Mouse (Mus musculus): ENCODE data around the gene Gm3033. TPM values are rescaled to one million over a fixed set of nuclear protein-coding genes. Genes with fewer than 3 reads are reported as not detected.
"Not testable (repeated sequence)": the region's sequence is repeated elsewhere in the genome, so short reads cannot be mapped to it uniquely, and the experiment has no call there.

Gene Gm3033
- polyA plus RNA-seq (2014; fragmentation: Nextera tagmentation; extraction: Ambion mirVana) = not detected in 2 replicates

DNA sequence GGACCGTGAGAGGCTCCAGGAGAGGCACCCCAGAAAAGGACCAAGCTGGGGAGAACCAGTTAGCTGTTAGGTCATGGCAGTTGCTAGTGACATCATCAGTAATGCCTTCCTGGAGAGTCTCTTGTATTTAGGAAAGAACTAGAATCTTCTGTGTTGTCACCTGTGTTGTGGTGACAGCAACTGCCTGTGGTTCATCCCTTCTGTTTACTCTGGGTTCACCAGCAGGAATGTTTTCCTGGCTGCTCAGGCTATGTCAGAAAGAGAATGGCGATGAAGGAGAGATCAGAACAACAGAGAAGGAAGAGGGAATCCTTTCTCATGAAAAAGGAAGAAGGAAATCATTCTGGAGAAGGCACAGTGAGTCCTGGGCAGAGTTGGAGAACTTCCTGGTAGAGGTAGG is at the start of gene Gm3033:
Gene Gm3033, plus strand, starts transcription at position 301 of the 400 bp plus-strand sequence.
- not testable (repeated sequence) for H3K9me3 ChIP-seq (ENCODE audit: control insufficient read depth, low read length); H3K27me3 ChIP-seq (replicated peaks; ENCODE audit: control insufficient read depth, insufficient read depth, low read length); H3K27ac ChIP-seq (replicated peaks; ENCODE audit: low read depth, low read length); H3K4me1 ChIP-seq (ENCODE audit: control insufficient read depth, insufficient read depth, low read length); H3K9ac ChIP-seq (ENCODE audit: low read depth, low read length); H3K4me2 ChIP-seq (ENCODE audit: low read depth, low read length); DNase-seq (ENCODE audit: low spot score); ATAC-seq (ENCODE audit: low read depth); H3K4me3 ChIP-seq (ENCODE audit: low read depth, low read length); H3K36me3 ChIP-seq (ENCODE audit: control insufficient read depth, insufficient read depth, low read length)
- no CpG with 5 or more reads among the region's 2 CpGs for WGBS

DNA sequence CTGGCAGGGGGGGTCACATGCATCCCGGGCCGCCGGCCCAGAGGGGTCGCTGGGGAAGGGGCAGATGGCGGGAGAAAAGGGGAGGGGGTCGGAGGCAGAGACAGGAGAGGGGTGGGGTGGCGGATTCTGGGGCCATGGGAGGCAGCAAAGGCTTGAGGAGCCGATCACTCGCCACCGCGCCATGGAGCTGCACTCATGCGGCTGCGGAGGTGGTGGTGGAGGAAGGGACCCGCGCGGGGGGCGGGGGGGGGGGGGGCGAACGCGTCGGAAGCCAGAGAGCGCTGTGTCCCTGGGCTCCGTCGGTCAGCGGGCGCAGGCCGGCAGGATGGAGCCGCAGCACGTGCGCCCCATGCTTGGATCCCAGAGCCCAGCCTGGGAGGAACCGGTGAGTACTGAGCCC is 36.3 kb upstream of the Gm3033 start, which contains the start of gene Gm3002:
Gene Gm3002, plus strand, starts transcription at position 301 of the 400 bp plus-strand sequence.
- H3K27ac ChIP-seq (replicated peaks; ENCODE audit: low read depth, low read length); H3K9ac ChIP-seq (ENCODE audit: low read depth, low read length); H3K4me1 ChIP-seq (ENCODE audit: control insufficient read depth, insufficient read depth, low read length); DNase-seq (ENCODE audit: low spot score); H3K9me3 ChIP-seq (ENCODE audit: control insufficient read depth, low read length); H3K4me3 ChIP-seq (ENCODE audit: low read depth, low read length); H3K4me2 ChIP-seq (ENCODE audit: low read depth, low read length); ATAC-seq (ENCODE audit: low read depth); H3K27me3 ChIP-seq (replicated peaks; ENCODE audit: control insufficient read depth, insufficient read depth, low read length); H3K36me3 ChIP-seq (ENCODE audit: control insufficient read depth, insufficient read depth, low read length): not testable (repeated sequence)
- no CpG with 5 or more reads among the region's 31 CpGs for WGBS

DNA sequence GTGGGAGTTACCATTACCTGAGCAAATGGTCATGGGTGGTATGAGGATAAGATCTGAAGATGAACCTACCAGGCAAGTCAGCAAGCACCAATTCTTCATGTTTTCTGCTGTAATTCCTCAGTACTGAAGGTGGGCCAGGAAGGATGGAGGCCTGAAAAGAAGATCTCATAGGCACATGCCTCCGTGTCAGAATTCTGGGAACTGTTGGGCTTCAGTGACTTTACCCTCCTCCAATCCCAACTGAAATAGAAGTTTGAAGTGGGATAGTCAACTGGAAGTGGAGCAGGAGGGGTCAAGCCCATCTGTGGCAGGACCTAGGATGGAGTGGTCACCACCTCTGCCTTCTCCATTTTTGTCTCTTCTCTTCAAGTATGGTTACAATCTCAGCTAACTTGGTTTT is 37.8 kb downstream of the Gm3033 start, which contains the start of gene Gm2916:
Gene Gm2916, plus strand, starts transcription at position 301 of the 400 bp plus-strand sequence.
- not testable (repeated sequence) for DNase-seq (ENCODE audit: low spot score); H3K27me3 ChIP-seq (replicated peaks; ENCODE audit: control insufficient read depth, insufficient read depth, low read length); ATAC-seq (ENCODE audit: low read depth); H3K27ac ChIP-seq (replicated peaks; ENCODE audit: low read depth, low read length); H3K9me3 ChIP-seq (ENCODE audit: control insufficient read depth, low read length); H3K36me3 ChIP-seq (ENCODE audit: control insufficient read depth, insufficient read depth, low read length); H3K4me2 ChIP-seq (ENCODE audit: low read depth, low read length); H3K4me1 ChIP-seq (ENCODE audit: control insufficient read depth, insufficient read depth, low read length); H3K9ac ChIP-seq (ENCODE audit: low read depth, low read length); H3K4me3 ChIP-seq (ENCODE audit: low read depth, low read length)
- no CpG with 5 or more reads among the region's 1 CpGs for WGBS

Other genes with a start within 250 kb of the Gm3033 start
- not detected in 2 replicates for gene Gm3012, start 211.7 kb upstream of the Gm3033 start, polyA plus RNA-seq (2014; fragmentation: Nextera tagmentation; extraction: Ambion mirVana)
- 0.65 and 0.87 TPM in 2 replicates for gene Gm3020, start 194.2 kb upstream of the Gm3033 start, polyA plus RNA-seq (2014; fragmentation: Nextera tagmentation; extraction: Ambion mirVana)
- gene Gm3043, start 157.5 kb upstream of the Gm3033 start, polyA plus RNA-seq (2014; fragmentation: Nextera tagmentation; extraction: Ambion mirVana) = not detected in 2 replicates
- gene Gm3002, start 36.2 kb upstream of the Gm3033 start, polyA plus RNA-seq (2014; fragmentation: Nextera tagmentation; extraction: Ambion mirVana) = 0.18 and 0.34 TPM in 2 replicates
- gene Gm2916, start 37.9 kb downstream of the Gm3033 start, polyA plus RNA-seq (2014; fragmentation: Nextera tagmentation; extraction: Ambion mirVana) = not detected in 2 replicates
- gene Gm3029, start 85.5 kb downstream of the Gm3033 start, polyA plus RNA-seq (2014; fragmentation: Nextera tagmentation; extraction: Ambion mirVana) = not detected in 2 replicates
- not detected in 2 replicates for gene Gm3095, start 117.3 kb downstream of the Gm3033 start, polyA plus RNA-seq (2014; fragmentation: Nextera tagmentation; extraction: Ambion mirVana)
- gene Gm3099, start 152.1 kb downstream of the Gm3033 start, polyA plus RNA-seq (2014; fragmentation: Nextera tagmentation; extraction: Ambion mirVana) = not detected in 2 replicates
- gene Gm5796, start 177.7 kb downstream of the Gm3033 start, polyA plus RNA-seq (2014; fragmentation: Nextera tagmentation; extraction: Ambion mirVana) = 0.18 and 0.29 TPM in 2 replicates
- gene Gm3115, start 237.9 kb downstream of the Gm3033 start, polyA plus RNA-seq (2014; fragmentation: Nextera tagmentation; extraction: Ambion mirVana) = not detected in 2 replicates